Mouse (Mus musculus) forebrain, embryonic 10.5 days (tissue): ENCODE measurements around the gene Stxbp3. TPM values are rescaled to one million over a fixed set of nuclear protein-coding genes. Genes with fewer than 3 reads are reported as not detected.
"Not testable (repeated sequence)": the region's sequence is repeated elsewhere in the genome, so short reads cannot be mapped to it uniquely, and the experiment has no call there.

Experiments used
- DNase-seq: peaks from one replicate; pipeline ENCODE4 v3.0.0-alpha.2; 2017; ENCODE audit warnings: low spot score; ENCODE audit errors: extremely low spot score
- H3K27ac ChIP-seq: fragments of 300-500 bp; sonication (generic); 2 replicates; pipeline ENCODE4 v1.5.1; 2016; ENCODE audit warnings: mild to moderate bottlenecking
- H3K27me3 ChIP-seq: fragments of 300-500 bp; sonication (generic); 2 replicates; pipeline ENCODE4 v1.6.1; 2016; ENCODE audit warnings: mild to moderate bottlenecking; ENCODE audit not compliant: poor library complexity, severe bottlenecking
- H3K36me3 ChIP-seq: fragments of 300-500 bp; sonication (generic); replicated peaks from 2 replicates; pipeline ENCODE4 v1.6.1; 2016; ENCODE audit warnings: mild to moderate bottlenecking, moderate library complexity
- H3K4me1 ChIP-seq: fragments of 300-500 bp; sonication (generic); 2 replicates; pipeline ENCODE4 v1.6.1; 2016
- H3K4me3 ChIP-seq: fragments of 300-500 bp; sonication (generic); 2 replicates; pipeline ENCODE4 v1.5.1; 2016; ENCODE audit warnings: mild to moderate bottlenecking, moderate library complexity
- H3K9me3 ChIP-seq: fragments of 300-500 bp; sonication (generic); 2 replicates; pipeline ENCODE4 v1.6.1; 2016; ENCODE audit warnings: mild to moderate bottlenecking, moderate library complexity
- WGBS: fragments of 180-500 bp; shearing (Covaris S2); methylation state at CpG from one replicate; pipeline ENCODE4 v1.1.7; 2016; 5-methylcytosine and 5-hydroxymethylcytosine counted together
- polyA plus RNA-seq: library from polyadenylated mRNA; unstranded; fragments of >200 nt; fragmentation: Nextera tagmentation; extraction: Ambion mirVana; gene quantifications from 2 replicates; pipeline ENCODE4 v1.2.1, GENCODE M21; 2016

Stxbp3 gene
- polyA plus RNA-seq, 1 experiment from 2014 or later = 23.9 TPM

- H3K9me3 ChIP-seq = no peaks in the 10 kb centered on the region
- H3K4me3 ChIP-seq = no peak overlapping the region
- H3K4me1 ChIP-seq = peaks cover 5% of the 10 kb centered on the region; the same call in 1 of the 2 replicates
- H3K27ac ChIP-seq = no peak overlapping the region
- no peaks in the 10 kb centered on the region for H3K36me3 ChIP-seq
- DNase-seq = no peak
- no peaks in the 10 kb centered on the region for H3K27me3 ChIP-seq
- 87% methylated on average over 6 of the region's 6 CpGs for WGBS
Observed at GRCm38 (mm10) chr3:108870631-108871030, 30.3 kb upstream of the Stxbp3 start.

- Histone ChIP-seq H3K27ac (no peak overlapping the region), H3K27me3 (no peaks in the 10 kb centered on the region), H3K4me1 (no peaks in the 10 kb centered on the region), H3K9me3 (no peaks in the 10 kb centered on the region), H3K36me3 (no peaks in the 10 kb centered on the region), H3K4me3 (no peak overlapping the region)
- WGBS = 93% methylated on average over 3 of the region's 3 CpGs
- no peak for DNase-seq
Observed at GRCm38 (mm10) chr3:108867449-108867848, 27.1 kb upstream of the Stxbp3 start.

GRCm38 (mm10) chr3:108865676-108866075 lies 25.4 kb upstream of the Stxbp3 start:
- Histone ChIP-seq H3K9me3 (no peaks in the 10 kb centered on the region), H3K4me3 (no peak overlapping the region), H3K4me1 (no peaks in the 10 kb centered on the region), H3K27me3 (no peaks in the 10 kb centered on the region), H3K36me3 (no peaks in the 10 kb centered on the region), H3K27ac (no peak overlapping the region)
- no peak for DNase-seq
- 92% methylated on average over 3 of the region's 3 CpGs for WGBS

GRCm38 (mm10) chr3:108865129-108865528 lies 24.8 kb upstream of the Stxbp3 start:
- H3K36me3 ChIP-seq = no peaks in the 10 kb centered on the region
- H3K27me3 ChIP-seq = no peaks in the 10 kb centered on the region
- WGBS = 48% methylated on average over 3 of the region's 3 CpGs
- H3K4me3 ChIP-seq = no peak overlapping the region
- H3K27ac ChIP-seq = no peak overlapping the region
- no peaks in the 10 kb centered on the region for H3K4me1 ChIP-seq
- no peak for DNase-seq
- no peaks in the 10 kb centered on the region for H3K9me3 ChIP-seq

GRCm38 (mm10) chr3:108863091-108863490 lies 22.8 kb upstream of the Stxbp3 start:
- Histone ChIP-seq H3K4me3 (no peak overlapping the region), H3K4me1 (peaks cover 19% of the 10 kb centered on the region), H3K9me3 (no peaks in the 10 kb centered on the region), H3K36me3 (no peaks in the 10 kb centered on the region), H3K27ac (no peak overlapping the region), H3K27me3 (no peaks in the 10 kb centered on the region)
- no peak for DNase-seq
- 93% methylated on average over 10 of the region's 10 CpGs for WGBS

- peaks cover 27% of the 10 kb centered on the region for H3K4me1 ChIP-seq
- DNase-seq, H3K9me3 ChIP-seq, H3K36me3 ChIP-seq, H3K27ac ChIP-seq, H3K4me3 ChIP-seq, H3K27me3 ChIP-seq: not testable (repeated sequence)
- WGBS = 92% methylated on average over 4 of the region's 4 CpGs
Observed at GRCm38 (mm10) chr3:108862282-108862681, 22.0 kb upstream of the Stxbp3 start.

- peaks cover 6% of the 10 kb centered on the region for H3K27me3 ChIP-seq
- H3K27ac ChIP-seq = no peak overlapping the region
- peaks cover 40% of the 10 kb centered on the region for H3K4me1 ChIP-seq
- no peaks in the 10 kb centered on the region for H3K9me3 ChIP-seq
- no peaks in the 10 kb centered on the region for H3K36me3 ChIP-seq
- 77% methylated on average over 2 of the region's 2 CpGs for WGBS
- H3K4me3 ChIP-seq = no peak overlapping the region
- DNase-seq = no peak
Observed at GRCm38 (mm10) chr3:108860786-108861185, 20.5 kb upstream of the Stxbp3 start.

GRCm38 (mm10) chr3:108858231-108858770 lies 18.0 kb upstream of the Stxbp3 start:
- no peaks in the 10 kb centered on the region for H3K9me3 ChIP-seq
- H3K4me3 ChIP-seq = peak overlapping the region; percentile 7; the same call in 1 of the 2 replicates
- peaks cover 46% of the 10 kb centered on the region for H3K4me1 ChIP-seq
- H3K27ac ChIP-seq = peak overlapping the region; percentile 72
- 44% methylated on average over 7 of the region's 7 CpGs for WGBS
- H3K36me3 ChIP-seq = no peaks in the 10 kb centered on the region
- peaks cover 11% of the 10 kb centered on the region for H3K27me3 ChIP-seq
- DNase-seq = peak; percentile 51

- 84% methylated on average over 1 of the region's 1 CpGs for WGBS
- Histone ChIP-seq H3K4me1 (peaks cover 46% of the 10 kb centered on the region), H3K36me3 (no peaks in the 10 kb centered on the region), H3K4me3 (no peak overlapping the region), H3K27ac (peak overlapping the region; percentile 72), H3K27me3 (peaks cover 11% of the 10 kb centered on the region), H3K9me3 (no peaks in the 10 kb centered on the region)
- no peak for DNase-seq
Observed at GRCm38 (mm10) chr3:108857714-108858113, 17.4 kb upstream of the Stxbp3 start.

- WGBS = 24% methylated on average over 3 of the region's 3 CpGs
- H3K4me1 ChIP-seq = peaks cover 50% of the 10 kb centered on the region
- DNase-seq = no peak
Observed at GRCm38 (mm10) chr3:108857124-108857470, 16.8 kb upstream of the Stxbp3 start.

GRCm38 (mm10) chr3:108856386-108857123 lies 16.2 kb upstream of the Stxbp3 start:
- WGBS = 41% methylated on average over 8 of the region's 8 CpGs
- Histone ChIP-seq H3K27me3 (peaks cover 11% of the 10 kb centered on the region), H3K36me3 (no peaks in the 10 kb centered on the region), H3K4me1 (peaks cover 51% of the 10 kb centered on the region), H3K27ac (no peak overlapping the region), H3K9me3 (no peaks in the 10 kb centered on the region), H3K4me3 (no peak overlapping the region)
- peak; percentile 21 for DNase-seq

More at GRCm38 (mm10) chr3:108857124-108857470, 16.8 kb upstream of the Stxbp3 start:
- peaks cover 11% of the 10 kb centered on the region for H3K27me3 ChIP-seq
- H3K9me3 ChIP-seq = no peaks in the 10 kb centered on the region
- H3K36me3 ChIP-seq = no peaks in the 10 kb centered on the region
- H3K27ac ChIP-seq = no peak overlapping the region
- no peak overlapping the region for H3K4me3 ChIP-seq

GRCm38 (mm10) chr3:108855864-108856263 lies 15.5 kb upstream of the Stxbp3 start:
- Histone ChIP-seq H3K27ac (0 out of 2 replicates have a peak overlapping the region, but pooled peaks have one; percentile 56), H3K36me3 (no peaks in the 10 kb centered on the region)

GRCm38 (mm10) chr3:108855371-108855770 lies 15.0 kb upstream of the Stxbp3 start:
- H3K27ac ChIP-seq = peak overlapping the region; percentile 56; the same call in 1 of the 2 replicates
- WGBS = 70% methylated on average over 12 of the region's 12 CpGs

More at GRCm38 (mm10) chr3:108855864-108856263, 15.5 kb upstream of the Stxbp3 start:
- Histone ChIP-seq H3K4me1 (peaks cover 51% of the 10 kb centered on the region), H3K27me3 (peaks cover 11% of the 10 kb centered on the region), H3K9me3 (no peaks in the 10 kb centered on the region), H3K4me3 (no peak overlapping the region)
- 76% methylated on average over 10 of the region's 10 CpGs for WGBS
- DNase-seq = no peak

More at GRCm38 (mm10) chr3:108855371-108855770, 15.0 kb upstream of the Stxbp3 start:
- no peak for DNase-seq
- H3K4me3 ChIP-seq = no peak overlapping the region
- peaks cover 11% of the 10 kb centered on the region for H3K27me3 ChIP-seq
- no peaks in the 10 kb centered on the region for H3K9me3 ChIP-seq
- H3K36me3 ChIP-seq = no peaks in the 10 kb centered on the region
- peaks cover 51% of the 10 kb centered on the region for H3K4me1 ChIP-seq
